Mouse (Mus musculus) adrenal gland, postnatal 10 days (tissue): ENCODE measurements around the gene Akap9. TPM values are rescaled to one million over a fixed set of nuclear protein-coding genes. Genes with fewer than 3 reads are reported as not detected.
A peak's percentile ranks its signal among the peaks of the same experiment; 100 is the strongest.
"Not testable (repeated sequence)": the region's sequence is repeated elsewhere in the genome, so short reads cannot be mapped to it uniquely, and the experiment has no call there.

Experiments used
- DNase-seq: peaks from one replicate; pipeline ENCODE4 v3.0.0; 2021; ENCODE audit warnings: mixed read lengths
- total RNA-seq, 2 experiments: library from RNA; stranded (reverse); gene quantifications; 2 replicates each; pipeline ENCODE4 v1.2.3; 2021

The Akap9 gene
- total RNA-seq, 2 experiments from 2014 or later: 54.8 to 75.8 TPM

- no peak for DNase-seq
Observed at GRCm38 (mm10) chr5:3969114-3969513, 41.3 kb downstream of the Akap9 start.

- no peak for DNase-seq
Observed at GRCm38 (mm10) chr5:3970936-3971335, 43.1 kb downstream of the Akap9 start.

- no peak for DNase-seq
Observed at GRCm38 (mm10) chr5:3973764-3974163, 45.9 kb downstream of the Akap9 start.

- peak; percentile 18 for DNase-seq
Observed at GRCm38 (mm10) chr5:3974896-3975295, 47.0 kb downstream of the Akap9 start.

- DNase-seq: no peak
Observed at GRCm38 (mm10) chr5:3976111-3976510, 48.3 kb downstream of the Akap9 start.

- no peak for DNase-seq
Observed at GRCm38 (mm10) chr5:3977904-3978303, 50.0 kb downstream of the Akap9 start.

- DNase-seq: no peak
Observed at GRCm38 (mm10) chr5:3989608-3990007, 61.8 kb downstream of the Akap9 start.

GRCm38 (mm10) chr5:3990499-3990898 is 62.6 kb downstream of the Akap9 start:
- no peak for DNase-seq

- DNase-seq: peak; percentile 23
Observed at GRCm38 (mm10) chr5:4004531-4005469, 76.9 kb downstream of the Akap9 start.

- no peak for DNase-seq
Observed at GRCm38 (mm10) chr5:4006606-4007005, 78.8 kb downstream of the Akap9 start.

- no peak for DNase-seq
Observed at GRCm38 (mm10) chr5:4008266-4008665, 80.4 kb downstream of the Akap9 start.

GRCm38 (mm10) chr5:4009540-4009939 is 81.7 kb downstream of the Akap9 start:
- no peak for DNase-seq

- not testable (repeated sequence) for DNase-seq
Observed at GRCm38 (mm10) chr5:4017646-4018045, 89.8 kb downstream of the Akap9 start.

GRCm38 (mm10) chr5:4019377-4019776 is 91.5 kb downstream of the Akap9 start:
- no peak for DNase-seq

GRCm38 (mm10) chr5:4020018-4020417 is 92.2 kb downstream of the Akap9 start:
- DNase-seq: no peak

GRCm38 (mm10) chr5:4023186-4023585 is 95.3 kb downstream of the Akap9 start:
- peak; percentile 67 for DNase-seq

GRCm38 (mm10) chr5:4023742-4024681 is 96.2 kb downstream of the Akap9 start:
- peak; percentile 72 for DNase-seq

- DNase-seq: no peak
Observed at GRCm38 (mm10) chr5:4024727-4025126, 96.9 kb downstream of the Akap9 start.

GRCm38 (mm10) chr5:4026336-4026735 is 98.5 kb downstream of the Akap9 start:
- not testable (repeated sequence) for DNase-seq

- DNase-seq: no peak
Observed at GRCm38 (mm10) chr5:4028486-4029173, 100.8 kb downstream of the Akap9 start.

- no peak for DNase-seq
Observed at GRCm38 (mm10) chr5:4031846-4032245, 104.0 kb downstream of the Akap9 start.

GRCm38 (mm10) chr5:4036686-4037085 is 108.8 kb downstream of the Akap9 start:
- DNase-seq: no peak
